15 mouse cellular contexts compared by ENCODE assay signal in the genomic region with DNA sequence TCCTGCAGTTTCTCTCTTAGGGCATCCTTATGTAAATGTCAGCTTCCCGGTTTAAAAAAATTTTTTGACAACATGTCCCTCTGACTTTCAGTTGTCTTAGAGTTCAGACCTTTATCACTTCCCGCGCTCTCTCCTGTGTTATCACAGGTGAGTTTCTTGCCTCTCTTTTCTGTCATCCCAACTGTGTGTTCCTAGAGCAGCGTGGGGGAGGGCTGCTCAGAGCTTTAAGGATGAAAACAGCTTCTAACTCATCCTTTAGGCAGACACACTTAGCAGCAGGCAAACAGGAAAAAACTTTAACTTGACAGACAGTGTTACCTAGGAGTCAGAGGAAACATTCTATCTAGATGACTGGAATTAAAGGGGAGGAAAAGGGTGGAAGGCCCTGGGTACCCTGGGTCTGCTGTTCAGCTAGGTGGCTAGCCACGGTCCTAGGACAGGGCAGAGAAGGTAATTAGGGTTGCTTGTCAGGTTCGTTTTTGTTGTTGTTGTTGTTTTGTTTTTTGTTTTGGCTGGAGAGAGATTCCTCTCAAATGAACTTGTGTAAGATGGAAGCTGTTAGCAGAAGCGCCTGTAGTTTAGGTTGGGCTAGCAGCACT.
DNase-seq lines count a peak whose midpoint lies in the region; ATAC-seq and TF ChIP-seq lines count a peak whose summit lies in the region.
"Had no signal": no experiment of that assay in that cellular context is flagged by ENCODE, and none has a peak within 500 bp of the region (broad histone marks: within the 10 kb centered on the region; RNA-seq: fewer than 3 reads in every experiment).

No protein-coding gene starts in this region.

- no peak for TF ChIP-seq POLR2A in cortical plate, adult 2 months (IDR thresholded peaks at IDR 0.05; ENCODE audit: extremely low read depth, insufficient read depth, low read length)

- no peak for ATAC-seq in hindbrain, embryonic 14.5 days (ENCODE audit: low FRiP score)
- ATAC-seq in midbrain, postnatal 0 days (ENCODE audit: low FRiP score), result no peak
- ATAC-seq: intestine, embryonic 15.5 days had no signal

- TF ChIP-seq CTCF in left cerebral cortex, adult 2 months (IDR thresholded peaks at IDR 0.05), result no peak
- no peak for TF ChIP-seq CTCF in cortical plate, adult 2 months (IDR thresholded peaks at IDR 0.05; ENCODE audit: extremely low read depth, insufficient read depth, low read length)
- TF ChIP-seq CTCF in midbrain, postnatal 0 days (IDR thresholded peaks at IDR 0.05), result no peak

- intact Hi-C loops in left cerebral cortex, adult 2 months (cut with DNase I), result no loop called here

- H3K36me3 ChIP-seq in hindbrain, embryonic 14.5 days (replicated peaks; ENCODE audit: control insufficient read depth, insufficient read depth), result no peaks in the 10 kb centered on the region
- H3K36me3 ChIP-seq in midbrain, postnatal 0 days (ENCODE audit: insufficient read depth, low read length), result no peaks in the 10 kb centered on the region
- H3K36me3 ChIP-seq: embryonic facial prominence, embryonic 12.5 days; G1E; intestine, embryonic 15.5 days; kidney, embryonic 15.5 days had no signal

- peak overlapping the region; percentile 79 for H3K27ac ChIP-seq in left cerebral cortex, adult 2 months
- H3K27ac ChIP-seq in cortical plate, adult 2 months (ENCODE audit: insufficient read depth, low read length), result 0 out of 2 replicates have a peak overlapping the region, but pooled peaks have one; percentile 13
- 0 out of 2 replicates have a peak overlapping the region, but pooled peaks have one; percentile 61 for H3K27ac ChIP-seq in hindbrain, embryonic 14.5 days
- peak overlapping the region; percentile 75 for H3K27ac ChIP-seq in midbrain, postnatal 0 days (ENCODE audit: low read depth, low read length)
- H3K27ac ChIP-seq: embryonic facial prominence, embryonic 12.5 days; intestine, embryonic 15.5 days; kidney, embryonic 15.5 days had no signal

- no peaks in the 10 kb centered on the region for H3K9me3 ChIP-seq in hindbrain, embryonic 14.5 days (ENCODE audit: control insufficient read depth, low read length)
- H3K9me3 ChIP-seq in midbrain, postnatal 0 days (ENCODE audit: low read length), result no peaks in the 10 kb centered on the region
- H3K9me3 ChIP-seq: embryonic facial prominence, embryonic 12.5 days; intestine, embryonic 15.5 days; kidney, embryonic 15.5 days had no signal

- peaks cover 8% of the 10 kb centered on the region for H3K4me1 ChIP-seq in cortical plate, adult 2 months (ENCODE audit: control insufficient read depth, insufficient read depth, low read length)
- H3K4me1 ChIP-seq in hindbrain, embryonic 14.5 days (replicated peaks; ENCODE audit: control insufficient read depth, insufficient read depth, low read length), result peaks cover 9% of the 10 kb centered on the region
- peaks cover 4% of the 10 kb centered on the region; the same call in 1 of the 2 replicates for H3K4me1 ChIP-seq in midbrain, postnatal 0 days (ENCODE audit: insufficient read depth, low read length)
- H3K4me1 ChIP-seq: embryonic facial prominence, embryonic 12.5 days; intestine, embryonic 15.5 days; kidney, embryonic 15.5 days had no signal

- H3K9ac ChIP-seq in hindbrain, embryonic 14.5 days, result peak overlapping the region; percentile 5; the same call in 1 of the 2 replicates
- no peak overlapping the region; the same call in 1 of the 2 replicates for H3K9ac ChIP-seq in midbrain, postnatal 0 days (replicated peaks; ENCODE audit: low read length, poor library complexity, severe bottlenecking)
- H3K9ac ChIP-seq: embryonic facial prominence, embryonic 12.5 days; intestine, embryonic 15.5 days; kidney, embryonic 15.5 days had no signal

- peak overlapping the region; percentile 39 for H3K4me2 ChIP-seq in hindbrain, embryonic 14.5 days (replicated peaks)
- peak overlapping the region; percentile 47 for H3K4me2 ChIP-seq in midbrain, postnatal 0 days (ENCODE audit: low read depth, low read length, poor library complexity, severe bottlenecking)
- H3K4me2 ChIP-seq: embryonic facial prominence, embryonic 12.5 days; intestine, embryonic 15.5 days; kidney, embryonic 15.5 days had no signal

- DNase-seq in left cerebral cortex, adult 2 months (ENCODE audit: extremely low spot score in 1 of 2, low spot score in 2 of 2), result no peak
- no peak for DNase-seq in left cerebral cortex, adult 18-20 months (ENCODE audit: low spot score in 2 of 2)
- DNase-seq in hindbrain, embryonic 14.5 days (ENCODE audit: low spot score), result no peak
- DNase-seq in midbrain, postnatal 0 days (ENCODE audit: low spot score), result no peak
- no peak for DNase-seq in thymus, postnatal 25 days
- DNase-seq in right cerebral cortex, postnatal 25 days, result no peak
- DNase-seq: gastrocnemius, postnatal 14 days; heart, postnatal 10 days; liver; lung, adult 2 months had no signal

- 58% methylated on average over 7 of the region's 7 CpGs for WGBS in hindbrain, embryonic 14.5 days
- 51% methylated on average over 7 of the region's 7 CpGs for WGBS in midbrain, postnatal 0 days

- peak overlapping the region; percentile 18 for H3K4me3 ChIP-seq in left cerebral cortex, adult 2 months
- 0 out of 2 replicates have a peak overlapping the region, but pooled peaks have one; percentile 14 for H3K4me3 ChIP-seq in cortical plate, adult 2 months (ENCODE audit: insufficient read depth, low read length)
- no peak overlapping the region for H3K4me3 ChIP-seq in hindbrain, embryonic 14.5 days (replicated peaks; ENCODE audit: low read length)
- peak overlapping the region; percentile 18; the same call in 1 of the 2 replicates for H3K4me3 ChIP-seq in midbrain, postnatal 0 days (ENCODE audit: low read depth, low read length)
- H3K4me3 ChIP-seq: embryonic facial prominence, embryonic 12.5 days; intestine, embryonic 15.5 days; kidney, embryonic 15.5 days had no signal

- no peaks in the 10 kb centered on the region for H3K27me3 ChIP-seq in hindbrain, embryonic 14.5 days (ENCODE audit: control insufficient read depth, insufficient read depth, low read length)
- no peaks in the 10 kb centered on the region for H3K27me3 ChIP-seq in midbrain, postnatal 0 days (ENCODE audit: insufficient read depth, low read length)
- H3K27me3 ChIP-seq: embryonic facial prominence, embryonic 12.5 days; intestine, embryonic 15.5 days; kidney, embryonic 15.5 days had no signal

Comparison
In these comparisons a context has a peak if more than half of its experiments do, and no peak if none do; other contexts are left out.
1. H3K27ac ChIP-seq: peak in every context shown above with its lines; median percentile 79 in left cerebral cortex, adult 2 months; 75 in midbrain, postnatal 0 days; 61 in hindbrain, embryonic 14.5 days; 13 in cortical plate, adult 2 months.